Mouse (Mus musculus) ovary, postnatal 14 days (tissue): ENCODE results near the gene Mup2.
"Not testable (repeated sequence)": the region's sequence is repeated elsewhere in the genome, so short reads cannot be mapped to it uniquely, and the experiment has no call there.

Source experiments
- DNase-seq: peaks from one replicate; pipeline ENCODE4 v3.0.0; 2022; ENCODE audit warnings: low spot score

Mup2 gene

GRCm38 (mm10) chr4:60154189-60154588 is at the start of gene Mup2:
TSS of gene Mup2 (minus strand) at chr4:60154289.
- not testable (repeated sequence) for DNase-seq
